Mouse (Mus musculus): ENCODE results near the gene Gch1. TPM values are rescaled to one million over a fixed set of nuclear protein-coding genes. Genes with fewer than 3 reads are reported as not detected.

Gene Gch1
- polyA plus RNA-seq, 1 experiment: 16.1 TPM

DNA sequence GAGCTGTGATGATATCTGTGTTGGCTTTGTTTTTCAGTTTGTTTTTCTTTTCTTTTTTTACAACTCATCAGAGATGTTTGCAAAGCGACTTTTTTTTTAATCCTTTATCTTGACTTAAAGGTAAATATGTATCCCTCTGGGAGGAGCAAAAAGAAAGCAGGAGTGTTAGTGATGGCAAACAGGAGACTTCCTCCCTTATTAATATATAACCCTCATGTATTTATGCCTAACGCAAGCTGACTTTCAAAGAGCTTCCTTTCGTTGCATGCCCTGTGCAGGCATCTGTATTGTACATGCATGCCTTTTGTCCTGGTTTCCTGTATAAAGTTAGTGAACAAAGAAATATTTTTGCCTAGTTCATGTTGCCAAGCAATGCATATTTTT, 84.0 kb downstream of the Gch1 start:
- H3K27ac ChIP-seq (ENCODE audit: insufficient read depth, low read length): no peak overlapping the region
- WGBS: 75% methylated on average over 3 of the region's 3 CpGs
- DNase-seq (ENCODE audit: low read depth in 1 of 2, low spot score in 2 of 2): no peak

DNA sequence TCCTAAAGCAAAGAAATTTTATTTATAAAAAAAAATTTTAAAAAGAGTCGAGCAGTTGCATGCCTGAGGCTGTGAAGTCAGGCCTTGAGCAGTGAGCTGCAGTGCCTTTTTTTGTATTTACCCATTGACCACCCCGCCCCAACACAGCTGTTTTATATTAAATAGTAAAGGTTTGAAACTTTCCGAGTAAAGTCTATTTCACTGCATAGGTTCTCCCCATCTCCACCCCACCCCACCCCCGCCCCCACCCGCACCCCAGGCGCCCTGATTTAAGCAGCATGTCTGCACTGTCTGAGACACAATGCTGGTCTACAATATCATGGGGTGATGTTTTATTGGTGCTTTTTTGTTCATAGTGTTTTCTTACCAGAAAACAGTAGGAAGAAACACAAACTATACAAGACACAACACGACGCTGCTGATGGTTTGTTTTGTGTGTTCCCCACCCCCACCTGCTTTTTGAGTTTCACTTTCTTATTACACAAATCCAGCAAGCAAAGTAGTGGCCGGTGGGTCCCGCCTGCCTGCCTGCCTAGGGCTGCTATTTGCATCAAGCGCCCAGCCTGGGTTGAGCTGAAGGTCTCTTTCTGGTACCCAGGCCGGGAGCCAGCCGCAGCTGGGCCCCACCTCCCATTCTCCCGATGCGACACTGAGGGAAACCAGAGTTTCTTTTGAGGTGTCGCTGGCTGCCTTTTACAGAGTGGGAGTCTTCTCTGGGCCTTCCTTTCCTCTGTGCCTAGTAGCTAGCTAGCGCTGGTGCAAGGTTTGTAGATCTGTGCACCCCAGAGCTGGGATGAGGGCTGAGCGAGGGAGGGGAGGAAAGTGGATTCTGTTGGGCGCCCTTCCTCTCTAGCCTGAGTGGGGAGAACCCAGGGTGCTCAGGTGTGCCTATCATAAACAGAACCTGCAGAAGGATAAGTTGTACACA, 84.7 kb downstream of the Gch1 start:
- WGBS: 28% methylated on average over 19 of the region's 19 CpGs
- H3K4me3 ChIP-seq (ENCODE audit: extremely low read depth, insufficient read depth, insufficient read length): peak overlapping the region; percentile 57
- no peaks in the 10 kb centered on the region for H3K36me3 ChIP-seq (ENCODE audit: control insufficient read depth, insufficient read depth, low read length)
- H3K27ac ChIP-seq (ENCODE audit: insufficient read depth, low read length): peak overlapping the region; percentile 64
- H3K4me1 ChIP-seq (ENCODE audit: control insufficient read depth, insufficient read depth, insufficient read length): peaks cover 3% of the 10 kb centered on the region; the same call in 1 of the 2 replicates
- H3K27me3 ChIP-seq (ENCODE audit: control insufficient read depth, insufficient read depth, low read length): no peaks in the 10 kb centered on the region
- TF ChIP-seq POLR2A (IDR thresholded peaks at IDR 0.05; ENCODE audit: low read depth, low read length) (no peak), CTCF (IDR thresholded peaks at IDR 0.05; ENCODE audit: extremely low read depth, insufficient read depth, insufficient read length, insufficient replicate concordance) (no peak)
- DNase-seq (ENCODE audit: low read depth in 1 of 2, low spot score in 2 of 2): peak; percentile 13 to 23

More for the DNA sequence above, 84.0 kb downstream of the Gch1 start:
- TF ChIP-seq POLR2A (IDR thresholded peaks at IDR 0.05; ENCODE audit: low read depth, low read length) (no peak), CTCF (IDR thresholded peaks at IDR 0.05; ENCODE audit: extremely low read depth, insufficient read depth, insufficient read length, insufficient replicate concordance) (no peak)
- Histone ChIP-seq H3K36me3 (ENCODE audit: control insufficient read depth, insufficient read depth, low read length) (no peaks in the 10 kb centered on the region), H3K27me3 (ENCODE audit: control insufficient read depth, insufficient read depth, low read length) (no peaks in the 10 kb centered on the region), H3K4me1 (ENCODE audit: control insufficient read depth, insufficient read depth, insufficient read length) (peaks cover 3% of the 10 kb centered on the region; the same call in 1 of the 2 replicates), H3K4me3 (ENCODE audit: extremely low read depth, insufficient read depth, insufficient read length) (no peak overlapping the region)

Other genes with a start within 250 kb of the Gch1 start
- 2.7 and 2.9 TPM in 2 replicates for gene Wdhd1, start 87.4 kb upstream of the Gch1 start, polyA plus RNA-seq (2012; rRNA removed)
- gene Socs4, start 87.5 kb upstream of the Gch1 start, polyA plus RNA-seq (2012; rRNA removed): 2.4 and 2.7 TPM in 2 replicates
- 38.1 and 40.4 TPM in 2 replicates for gene Mapk1ip1l, start 108.9 kb upstream of the Gch1 start, polyA plus RNA-seq (2012; rRNA removed)
- gene Lgals3, start 178.3 kb upstream of the Gch1 start, polyA plus RNA-seq (2012; rRNA removed): 97.5 and 134 TPM in 2 replicates
- 2.4 and 3.2 TPM in 2 replicates for gene Dlgap5, start 229.0 kb upstream of the Gch1 start, polyA plus RNA-seq (2012; rRNA removed)

Data from spleen, adult 2 months (tissue).